Mouse (Mus musculus) urinary bladder, postnatal 25 days (tissue): ENCODE data around the gene Olfr1349.
"Not testable (repeated sequence)": the region's sequence is repeated elsewhere in the genome, so short reads cannot be mapped to it uniquely, and the experiment has no call there.

ENCODE experiments used
- DNase-seq: peaks from one replicate; pipeline ENCODE4 v3.0.0; 2022; ENCODE audit warnings: low spot score

Gene Olfr1349

DNA sequence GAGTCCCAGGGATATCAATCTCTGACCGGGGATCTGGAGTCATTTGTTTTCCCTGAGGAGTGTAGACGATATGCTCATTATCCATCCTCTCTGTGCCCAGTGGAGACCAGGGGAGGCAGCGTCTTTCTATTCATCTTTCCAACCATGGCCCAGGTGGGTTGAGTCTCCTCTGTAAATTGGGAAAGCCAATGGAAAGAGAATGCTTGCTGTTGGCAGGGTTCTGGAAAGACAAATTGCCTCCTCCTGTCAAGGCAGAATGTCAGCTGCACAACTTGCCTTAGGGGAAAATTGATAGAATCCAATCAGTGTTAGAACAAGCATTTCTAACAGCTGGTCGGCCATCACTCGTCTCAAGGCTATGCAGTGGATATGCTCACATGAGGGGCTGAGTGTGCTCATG, at the start of gene Olfr1349:
Gene Olfr1349 (minus strand): TSS at position 101 of the 400 bp plus-strand sequence.
- DNase-seq, result no peak

DNA sequence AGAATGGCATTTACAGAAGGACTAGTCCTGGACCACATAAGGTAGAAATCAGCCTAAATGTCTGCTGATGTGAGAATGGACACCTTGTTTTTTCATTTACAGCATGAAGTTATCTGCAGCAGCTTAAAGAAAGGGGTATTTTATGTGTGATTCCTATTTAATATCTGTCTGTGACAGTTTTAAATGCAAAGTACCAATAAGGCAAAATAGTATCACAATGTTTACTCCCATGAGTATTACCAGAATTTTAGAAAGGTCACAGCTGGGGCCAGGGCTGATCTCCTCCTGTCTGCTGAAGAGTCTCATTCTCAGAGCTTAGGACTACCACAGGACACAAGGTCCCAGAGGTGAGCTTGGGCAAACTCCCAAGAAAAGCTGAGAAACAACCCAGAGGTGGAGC, 41.8 kb upstream of the Olfr1349 start, which contains the start of gene Olfr1350:
Gene Olfr1350 (plus strand): TSS at position 301 of the 400 bp plus-strand sequence.
- no peak for DNase-seq

DNA sequence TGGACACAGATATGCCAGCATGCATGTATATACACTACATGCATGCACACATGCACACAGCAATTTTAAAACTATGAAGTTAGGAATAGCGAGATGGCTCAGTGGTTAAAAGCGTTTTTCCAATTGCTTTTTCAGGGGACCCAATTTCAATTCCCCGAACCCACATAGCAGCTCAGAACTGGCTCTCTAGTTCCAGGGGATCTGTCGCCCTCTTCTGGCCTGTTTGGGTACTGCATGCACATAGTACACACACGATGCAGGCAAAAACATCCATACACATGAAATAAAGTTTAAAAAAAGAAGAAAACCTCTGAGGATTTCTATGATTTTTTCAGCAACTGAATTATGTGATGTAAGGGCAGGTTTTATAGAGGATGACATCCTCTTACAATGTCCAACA, 3.4 kb upstream of the Olfr1349 start:
- no peak for DNase-seq

DNA sequence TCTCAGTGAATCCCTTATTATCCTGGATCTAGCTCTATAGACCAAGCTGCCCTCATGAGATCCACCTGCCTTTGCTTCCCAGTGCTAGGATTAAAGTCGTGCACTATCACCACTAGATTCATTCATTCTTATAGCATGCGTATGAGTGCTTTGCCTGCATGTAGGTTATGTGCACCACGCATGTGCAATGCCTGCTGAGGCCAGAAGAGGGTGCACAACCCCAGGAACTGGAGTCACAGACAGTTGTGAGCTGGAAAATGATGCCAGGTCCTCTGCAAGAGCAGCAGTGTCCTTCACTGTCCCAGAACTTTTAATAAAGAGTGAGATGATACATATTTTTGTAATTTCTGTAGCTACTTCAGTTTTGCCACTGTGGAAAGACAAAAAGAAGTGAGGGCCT, 2.3 kb upstream of the Olfr1349 start:
- DNase-seq, result no peak

DNA sequence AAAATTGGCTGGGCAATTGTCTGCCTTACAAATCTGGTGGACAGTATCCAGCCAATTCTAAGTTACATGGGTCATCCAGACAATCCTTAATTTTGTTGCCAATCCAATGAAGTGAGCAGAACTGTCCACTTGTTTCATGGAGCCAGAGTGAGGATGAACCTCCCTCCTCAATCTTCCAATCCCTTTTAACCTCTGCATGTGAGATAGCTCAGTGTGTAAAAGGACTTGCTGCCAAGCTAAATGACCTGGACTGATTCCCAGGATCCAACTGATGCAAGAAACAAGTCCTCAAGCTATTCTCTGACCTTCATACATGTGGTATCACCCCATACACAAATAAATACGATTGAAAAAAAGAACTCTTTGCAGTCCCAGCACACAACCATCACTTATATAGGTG, 1.1 kb downstream of the Olfr1349 start:
- no peak for DNase-seq

DNA sequence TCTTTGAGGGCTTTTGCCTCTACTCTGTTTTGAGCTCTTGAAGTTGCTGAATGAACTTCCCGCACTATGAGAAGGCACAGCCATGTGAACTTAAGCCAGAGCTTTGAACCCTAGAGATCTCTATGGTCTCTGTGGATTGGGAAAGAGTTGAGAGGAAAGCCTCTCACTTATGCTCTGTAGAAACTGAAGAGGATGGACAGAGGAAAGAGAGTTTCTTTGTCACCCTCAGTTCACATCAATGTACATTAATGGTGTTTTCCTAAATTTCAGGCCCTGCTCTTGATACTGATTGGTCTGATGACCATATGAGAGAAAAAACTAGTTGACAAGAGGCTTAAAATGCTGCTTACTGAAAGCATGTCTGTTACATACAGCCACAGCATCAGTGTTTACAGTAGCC, 14.1 kb downstream of the Olfr1349 start, which contains the start of gene Olfr1348:
Gene Olfr1348 (minus strand): TSS at position 101 of the 400 bp plus-strand sequence.
- DNase-seq, result no peak

DNA sequence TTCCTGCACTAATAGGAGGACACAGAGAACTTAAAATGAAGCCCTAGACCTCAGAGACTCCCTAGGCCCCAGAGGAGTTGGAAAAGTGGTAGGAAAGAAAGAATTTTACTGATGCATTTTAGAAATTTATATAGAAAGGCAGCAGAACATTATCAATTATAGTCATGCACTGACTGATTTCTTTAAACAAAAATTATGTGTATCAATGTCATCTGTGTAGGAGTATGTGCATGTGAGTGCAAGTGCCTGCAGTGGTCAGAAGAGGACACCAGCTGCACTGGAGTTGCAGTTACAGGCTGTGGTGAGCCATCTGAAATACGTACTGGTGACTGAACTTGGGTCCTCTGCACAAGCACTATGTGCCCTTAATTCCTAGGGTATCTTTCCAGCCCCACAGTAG, 23.1 kb downstream of the Olfr1349 start, which contains the start of gene Olfr1347:
Gene Olfr1347 (minus strand): TSS at position 101 of the 400 bp plus-strand sequence.
- DNase-seq, result no peak

DNA sequence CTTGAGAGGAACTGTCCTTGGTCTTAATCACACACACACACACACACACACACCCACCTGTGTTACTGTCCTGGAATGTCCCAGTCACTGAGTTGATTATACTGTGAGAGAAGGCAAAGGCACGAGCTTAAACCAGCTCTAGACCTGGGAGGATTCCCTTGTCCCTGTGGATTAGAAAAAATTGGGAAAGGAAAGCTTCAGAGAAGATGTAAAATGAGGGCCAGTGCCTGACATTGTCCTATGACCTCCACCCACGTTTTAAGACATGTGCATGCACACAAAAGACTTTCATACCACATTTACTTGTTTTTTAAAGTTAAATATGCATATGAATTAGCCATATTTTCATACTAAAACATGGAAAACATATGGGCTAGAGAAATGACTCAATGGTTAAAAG, 35.9 kb downstream of the Olfr1349 start, which contains the start of gene Olfr5:
Gene Olfr5 (minus strand): TSS at position 101 of the 400 bp plus-strand sequence.
- no peak for DNase-seq

DNA sequence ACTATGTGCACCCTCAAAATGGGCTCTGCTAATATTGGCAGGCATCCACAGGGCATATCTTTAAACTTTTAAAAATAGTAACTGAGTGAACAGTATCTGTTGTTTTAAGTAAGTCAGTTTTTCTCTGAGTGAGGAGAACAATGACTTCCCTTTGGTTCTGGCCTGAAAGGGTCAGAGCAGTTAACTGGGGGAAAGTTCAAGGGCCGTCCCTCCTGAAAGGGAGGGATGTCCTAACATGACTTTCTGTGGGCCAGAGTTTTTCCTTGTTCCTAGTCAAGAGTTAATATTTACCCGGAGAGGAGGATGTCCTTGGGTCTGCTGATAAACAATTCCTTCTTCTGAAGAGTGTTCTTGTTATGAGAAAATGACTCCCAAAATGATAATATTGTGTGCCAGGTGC, 45.1 kb downstream of the Olfr1349 start:
- not testable (repeated sequence) for DNase-seq

DNA sequence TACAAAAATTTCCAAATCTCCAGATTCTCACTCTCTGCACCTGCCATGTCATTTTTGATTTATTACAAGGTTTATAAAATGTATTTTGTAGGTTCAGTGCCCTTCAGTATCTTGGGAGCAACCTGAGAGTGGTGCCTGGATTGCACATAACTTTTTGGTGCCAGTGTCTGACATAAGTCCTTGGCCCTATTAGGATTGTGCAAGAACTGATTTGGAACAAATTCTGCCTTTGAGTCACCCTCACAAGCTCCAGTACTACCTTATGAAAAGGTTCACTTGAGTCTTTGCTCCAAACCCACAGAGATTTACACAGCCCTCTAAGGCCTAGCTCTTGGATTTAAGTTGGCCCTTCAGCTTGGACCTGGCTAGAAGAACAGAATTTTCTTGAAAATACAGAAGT, 55.8 kb downstream of the Olfr1349 start, which contains the start of gene Olfr1346:
Gene Olfr1346 (plus strand): TSS at position 151 of the 400 bp plus-strand sequence.
- DNase-seq, result no peak
